Mouse (Mus musculus) T-helper 17 cell (primary cell): Measurements from ENCODE around the gene 3110082I17Rik.

Experiments used
- in situ Hi-C, 2 experiments: fragments of 300-600 bp; cut with MboI, MseI; formaldehyde crosslinking; loops; 1 replicate in 1 of 2; 2 replicates in 1 of 2; pipeline ENCODE4 v1.15.1; 2025; ENCODE audit warnings: high pct_unique_total_duplicates in 2 of 2

The 3110082I17Rik gene

GRCm38 (mm10) chr5:139423026-139423865 lies 37.1 kb downstream of the 3110082I17Rik start, which contains the start of gene Gper1:
TSS of gene Gper1 (plus strand) at chr5:139423151.
- in situ Hi-C loops, result loop anchor here in 1 of 2 experiments (10.0 kb wide), 1 partner anchor 548 kb away; no protein-coding TSS in a partner anchor

GRCm38 (mm10) chr5:139418633-139419032 lies 41.7 kb downstream of the 3110082I17Rik start:
- in situ Hi-C loops, result loop anchor here in 1 of 2 experiments (10.0 kb wide), 1 partner anchor 1466 kb away; no protein-coding TSS in a partner anchor

GRCm38 (mm10) chr5:139418110-139418509 lies 42.2 kb downstream of the 3110082I17Rik start:
- in situ Hi-C loops, result loop anchor here in 1 of 2 experiments (10.0 kb wide), 1 partner anchor 1467 kb away; no protein-coding TSS in a partner anchor

GRCm38 (mm10) chr5:139417480-139417879 lies 42.8 kb downstream of the 3110082I17Rik start:
- in situ Hi-C loops, result loop anchor here in 1 of 2 experiments (10.0 kb wide), 1 partner anchor 1467 kb away; no protein-coding TSS in a partner anchor

- in situ Hi-C loops, result loop anchor here in 1 of 2 experiments (10.0 kb wide), 1 partner anchor 1468 kb away; no protein-coding TSS in a partner anchor
Measured at GRCm38 (mm10) chr5:139416942-139417341, 43.4 kb downstream of the 3110082I17Rik start.

- in situ Hi-C loops, result loop anchor here in 1 of 2 experiments (10.0 kb wide), 1 partner anchor 1470 kb away; no protein-coding TSS in a partner anchor
Measured at GRCm38 (mm10) chr5:139415001-139415400, 45.3 kb downstream of the 3110082I17Rik start.

GRCm38 (mm10) chr5:139413545-139413944 lies 46.8 kb downstream of the 3110082I17Rik start:
- in situ Hi-C loops, result loop anchor here (5.0 to 10.0 kb wide), 2 partner anchors 51 to 1471 kb away; no protein-coding TSS in a partner anchor

GRCm38 (mm10) chr5:139411665-139412314 lies 48.5 kb downstream of the 3110082I17Rik start:
- in situ Hi-C loops, result loop anchor here (5.0 to 10.0 kb wide), 2 partner anchors 49 to 1473 kb away; no protein-coding TSS in a partner anchor

GRCm38 (mm10) chr5:139411117-139411516 lies 49.2 kb downstream of the 3110082I17Rik start:
- in situ Hi-C loops, result loop anchor here (5.0 to 10.0 kb wide), 2 partner anchors 49 to 1474 kb away; no protein-coding TSS in a partner anchor

GRCm38 (mm10) chr5:139410056-139410455 lies 50.3 kb downstream of the 3110082I17Rik start:
- in situ Hi-C loops, result loop anchor here (5.0 to 10.0 kb wide), 2 partner anchors 48 to 1475 kb away; no protein-coding TSS in a partner anchor

- in situ Hi-C loops, result no loop called here
Measured at GRCm38 (mm10) chr5:139409412-139409811, 50.9 kb downstream of the 3110082I17Rik start.

- in situ Hi-C loops, result no loop called here
Measured at GRCm38 (mm10) chr5:139408511-139408910, 51.8 kb downstream of the 3110082I17Rik start.

GRCm38 (mm10) chr5:139407121-139407885 lies 53.0 kb downstream of the 3110082I17Rik start:
- in situ Hi-C loops, result no loop called here

GRCm38 (mm10) chr5:139405953-139406352 lies 54.4 kb downstream of the 3110082I17Rik start:
- in situ Hi-C loops, result no loop called here

- in situ Hi-C loops, result no loop called here
Measured at GRCm38 (mm10) chr5:139405478-139405877, 54.8 kb downstream of the 3110082I17Rik start.

GRCm38 (mm10) chr5:139404801-139405401 lies 55.4 kb downstream of the 3110082I17Rik start, which contains the start of gene C130050O18Rik:
TSS of gene C130050O18Rik (plus strand) at chr5:139405280.
- in situ Hi-C loops, result no loop called here

GRCm38 (mm10) chr5:139403692-139404260 lies 56.6 kb downstream of the 3110082I17Rik start:
- in situ Hi-C loops, result no loop called here

GRCm38 (mm10) chr5:139402106-139402505 lies 58.2 kb downstream of the 3110082I17Rik start:
- in situ Hi-C loops, result no loop called here

- in situ Hi-C loops, result loop anchor here in 1 of 2 experiments (10.0 kb wide), 1 partner anchor 1425 kb away; no protein-coding TSS in a partner anchor
Measured at GRCm38 (mm10) chr5:139399991-139400390, 60.3 kb downstream of the 3110082I17Rik start.

GRCm38 (mm10) chr5:139398786-139399185 lies 61.5 kb downstream of the 3110082I17Rik start:
- in situ Hi-C loops, result loop anchor here in 1 of 2 experiments (10.0 kb wide), 1 partner anchor 1426 kb away; no protein-coding TSS in a partner anchor
